Mouse (Mus musculus) gastrocnemius, postnatal 10 days (tissue): ENCODE measurements around the gene Ms4a4c. TPM values are rescaled to one million over a fixed set of nuclear protein-coding genes. Genes with fewer than 3 reads are reported as not detected.
"Not testable (repeated sequence)": the region's sequence is repeated elsewhere in the genome, so short reads cannot be mapped to it uniquely, and the experiment has no call there.

Experiments used
- DNase-seq: peaks from one replicate; pipeline ENCODE4 v3.0.0; 2021; ENCODE audit warnings: mixed read lengths
- total RNA-seq, 2 experiments: library from RNA; stranded (reverse); gene quantifications; 2 replicates each; pipeline ENCODE4 v1.2.3; 2021

Ms4a4c gene
- total RNA-seq, 2 experiments from 2014 or later, result not detected

- not testable (repeated sequence) for DNase-seq
Observed at GRCm38 (mm10) chr19:11464795-11465194, 60.2 kb downstream of the Ms4a4c start.

DNA sequence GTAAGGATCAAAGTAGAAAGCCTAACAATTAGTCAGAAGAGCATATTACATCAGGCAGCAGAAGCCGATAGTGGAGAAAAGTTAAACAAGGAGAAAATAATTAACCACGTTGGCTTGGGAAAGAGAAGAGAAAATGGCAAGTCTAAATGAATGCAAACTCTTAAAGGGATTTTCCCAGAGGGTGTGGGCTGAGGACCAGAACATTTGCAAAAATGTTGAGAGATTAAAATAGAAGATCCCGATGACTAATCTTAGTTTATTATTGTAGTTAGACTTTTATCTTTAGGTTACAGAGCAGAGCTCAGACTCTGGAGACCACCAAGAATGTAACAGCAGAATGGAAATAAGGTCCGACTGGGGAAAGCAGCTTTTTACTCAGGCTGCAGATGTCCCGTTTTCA lies 61.9 kb downstream of the Ms4a4c start:
- no peak for DNase-seq

DNA sequence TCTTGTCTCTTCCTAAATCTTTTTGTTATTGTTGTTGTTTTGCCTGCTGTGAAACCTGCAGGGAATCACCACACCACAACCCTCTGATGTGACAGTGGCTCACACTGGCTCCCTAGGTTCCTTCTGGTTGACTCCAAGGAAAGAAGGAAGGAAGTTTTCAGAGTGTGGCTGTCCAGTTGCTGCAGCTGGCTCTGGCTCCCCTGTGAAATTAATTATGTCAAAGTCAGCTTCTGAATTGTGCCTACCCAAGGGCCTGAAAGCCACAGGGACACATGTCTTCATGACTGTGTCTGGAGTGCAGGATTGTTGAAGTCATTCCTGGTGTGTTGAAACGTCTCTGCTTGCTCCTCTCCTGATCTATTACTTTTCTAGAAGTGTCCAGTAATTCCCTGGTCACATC lies 63.8 kb downstream of the Ms4a4c start:
- not testable (repeated sequence) for DNase-seq

GRCm38 (mm10) chr19:11469215-11469614 lies 64.6 kb downstream of the Ms4a4c start, which contains the start of gene Ms4a6c:
TSS of gene Ms4a6c (plus strand) at chr19:11469366.
- not testable (repeated sequence) for DNase-seq

Other genes starting within 250 kb of the Ms4a4c start
- gene 1700025F22Rik, start 239.4 kb upstream of the Ms4a4c start, total RNA-seq, result not detected
- gene Ms4a13, start 208.0 kb upstream of the Ms4a4c start, total RNA-seq, result not detected
- not detected for gene Ms4a12, start 172.3 kb upstream of the Ms4a4c start, total RNA-seq
- under 1 TPM; 0.12 to 0.56 TPM for gene Ms4a1, start 138.5 kb upstream of the Ms4a4c start, total RNA-seq
- not detected for gene Ms4a5, start 120.9 kb upstream of the Ms4a4c start, total RNA-seq
- under 1 TPM; 0.12 to 0.25 TPM for gene Ms4a14, start 90.3 kb upstream of the Ms4a4c start, total RNA-seq
- gene Ms4a7, start 68.6 kb upstream of the Ms4a4c start, total RNA-seq, result 1 to 10 TPM; 1.3 to 1.8 TPM
- 1 to 10 TPM; 4.0 to 6.0 TPM for gene Ms4a4a, start 29.2 kb upstream of the Ms4a4c start, total RNA-seq
- not detected for gene Ms4a4b, start 38.8 kb downstream of the Ms4a4c start, total RNA-seq
- gene Ms4a6c, start 64.6 kb downstream of the Ms4a4c start, total RNA-seq, result 1 to 10 TPM; 4.2 to 5.0 TPM
- gene Gm8369, start 81.2 kb downstream of the Ms4a4c start, total RNA-seq, result under 1 TPM in 1 of 2 experiments, not detected in 1; 0.19 TPM
- 1 to 10 TPM; 1.8 to 4.2 TPM for gene Ms4a6b, start 111.7 kb downstream of the Ms4a4c start, total RNA-seq
- 1 to 10 TPM; 2.7 to 2.8 TPM for gene Ms4a4d, start 132.0 kb downstream of the Ms4a4c start, total RNA-seq
- 1 to 10 TPM; 2.2 to 2.7 TPM for gene Ms4a6d, start 200.1 kb downstream of the Ms4a4c start, total RNA-seq
- under 1 TPM; 0.12 to 0.29 TPM for gene Ms4a2, start 218.9 kb downstream of the Ms4a4c start, total RNA-seq
- gene Ms4a3, start 236.1 kb downstream of the Ms4a4c start, total RNA-seq, result under 1 TPM in 1 of 2 experiments, not detected in 1; 0.27 TPM